Mouse (Mus musculus) liver, embryonic 13.5 days (tissue): ENCODE measurements around the gene Fyco1. TPM values are rescaled to one million over a fixed set of nuclear protein-coding genes. Genes with fewer than 3 reads are reported as not detected.

ENCODE experiments used
- ATAC-seq: fragments of 200-750 bp; cut with Nextera tagmentation; 2 replicates; pipeline ENCODE4 v1.8.0; 2017; ENCODE audit warnings: low read depth, mild to moderate bottlenecking, moderate number of reproducible peaks, moderate library complexity
- DNase-seq: peaks from one replicate; pipeline ENCODE4 v3.0.0; 2022
- H3K27ac ChIP-seq: fragments of 300-500 bp; sonication (generic); 2 replicates; pipeline ENCODE4 v1.5.1; 2015; ENCODE audit warnings: moderate library complexity, mild to moderate bottlenecking, inconsistent platforms
- H3K27me3 ChIP-seq: fragments of 300-500 bp; sonication (generic); 2 replicates; pipeline ENCODE4 v1.6.1; 2015; ENCODE audit warnings: mild to moderate bottlenecking, inconsistent platforms
- H3K36me3 ChIP-seq: fragments of 300-500 bp; sonication (generic); 2 replicates; pipeline ENCODE4 v1.6.1; 2015; ENCODE audit warnings: mild to moderate bottlenecking, inconsistent platforms
- H3K4me1 ChIP-seq: fragments of 300-500 bp; sonication (generic); replicated peaks from 2 replicates; pipeline ENCODE4 v1.6.1; 2015; ENCODE audit warnings: inconsistent platforms
- H3K4me2 ChIP-seq: fragments of 300-500 bp; sonication (generic); 2 replicates; pipeline ENCODE4 v1.6.1; 2015; ENCODE audit warnings: inconsistent platforms, mild to moderate bottlenecking, moderate library complexity
- H3K4me3 ChIP-seq: fragments of 300-500 bp; sonication (generic); replicated peaks from 2 replicates; pipeline ENCODE4 v1.5.1; 2015; ENCODE audit warnings: mild to moderate bottlenecking, inconsistent platforms
- H3K9ac ChIP-seq: fragments of 300-500 bp; sonication (generic); 2 replicates; pipeline ENCODE4 v1.6.1; 2015; ENCODE audit warnings: mild to moderate bottlenecking, inconsistent platforms
- H3K9me3 ChIP-seq: fragments of 300-500 bp; sonication (generic); replicated peaks from 2 replicates; pipeline ENCODE4 v1.6.1; 2016; ENCODE audit warnings: inconsistent platforms
- WGBS: fragments of 180-500 bp; shearing (Covaris S2); methylation state at CpG from one replicate; pipeline ENCODE4 v1.1.7; 2015; ENCODE audit not compliant: insufficient replicate concordance; 5-methylcytosine and 5-hydroxymethylcytosine counted together
- polyA plus RNA-seq: library from polyadenylated mRNA; unstranded; fragments of >200 nt; fragmentation: Nextera tagmentation; extraction: Ambion mirVana; gene quantifications from 2 replicates; pipeline ENCODE4 v1.2.1, GENCODE M21; 2015

The Fyco1 gene
- 3.4 and 3.8 TPM in 2 replicates for polyA plus RNA-seq

- H3K4me2 ChIP-seq: peak within 1 kb of the TSS; percentile 91
- peak; percentile 95 for ATAC-seq
- H3K9ac ChIP-seq: peak within 1 kb of the TSS; percentile 92
- H3K9me3 ChIP-seq: no peaks in the 10 kb centered on the region
- under 1% methylated on average over 47 of the region's 47 CpGs for WGBS
- H3K4me3 ChIP-seq: peak within 1 kb of the TSS; percentile 92
- no peaks in the 10 kb centered on the region for H3K36me3 ChIP-seq
- peak; percentile 95 for DNase-seq
- H3K4me1 ChIP-seq: peaks cover 38% of the 10 kb centered on the region
- peak within 1 kb of the TSS; percentile 89 for H3K27ac ChIP-seq
- no peaks in the 10 kb centered on the region for H3K27me3 ChIP-seq
These were observed at the start of gene Fyco1 for GRCm38 (mm10) chr9:123851713-123852448. TSS of gene Fyco1 (minus strand) at chr9:123851899.

- no peaks in the 10 kb centered on the region for H3K9me3 ChIP-seq
- H3K36me3 ChIP-seq: no peaks in the 10 kb centered on the region
- no peak overlapping the region for H3K4me3 ChIP-seq
- no peaks in the 10 kb centered on the region for H3K27me3 ChIP-seq
- 35% methylated on average over 4 of the region's 4 CpGs for WGBS
- no peak overlapping the region for H3K27ac ChIP-seq
- no peaks in the 10 kb centered on the region for H3K4me1 ChIP-seq
- ATAC-seq (no peak), DNase-seq (no peak)
- no peak overlapping the region for H3K9ac ChIP-seq
- no peak overlapping the region for H3K4me2 ChIP-seq
These were observed 20.4 kb upstream of the Fyco1 start for GRCm38 (mm10) chr9:123872049-123872448.

GRCm38 (mm10) chr9:123869167-123869784, 17.6 kb upstream of the Fyco1 start:
- no peaks in the 10 kb centered on the region for H3K4me1 ChIP-seq
- H3K36me3 ChIP-seq: no peaks in the 10 kb centered on the region
- no peak for DNase-seq
- no peak for ATAC-seq
- H3K27me3 ChIP-seq: no peaks in the 10 kb centered on the region
- WGBS: 35% methylated on average over 6 of the region's 6 CpGs
- no peaks in the 10 kb centered on the region for H3K9me3 ChIP-seq
- H3K27ac ChIP-seq: no peak overlapping the region
- H3K9ac ChIP-seq: no peak overlapping the region
- no peak overlapping the region for H3K4me3 ChIP-seq
- H3K4me2 ChIP-seq: no peak overlapping the region

- 55% methylated on average over 1 of the region's 1 CpGs for WGBS
- ATAC-seq (no peak), DNase-seq (no peak)
- Histone ChIP-seq H3K36me3 (no peaks in the 10 kb centered on the region), H3K27ac (no peak overlapping the region), H3K27me3 (no peaks in the 10 kb centered on the region), H3K9ac (no peak overlapping the region), H3K9me3 (no peaks in the 10 kb centered on the region), H3K4me3 (no peak overlapping the region), H3K4me2 (no peak overlapping the region), H3K4me1 (no peaks in the 10 kb centered on the region)
These were observed 11.9 kb upstream of the Fyco1 start for GRCm38 (mm10) chr9:123863641-123864040.

- WGBS: 62% methylated on average over 1 of the region's 1 CpGs
- Histone ChIP-seq H3K27ac (no peak overlapping the region), H3K4me2 (no peak overlapping the region), H3K27me3 (no peaks in the 10 kb centered on the region), H3K9ac (no peak overlapping the region), H3K4me3 (no peak overlapping the region), H3K9me3 (no peaks in the 10 kb centered on the region), H3K36me3 (no peaks in the 10 kb centered on the region), H3K4me1 (no peaks in the 10 kb centered on the region)
- ATAC-seq: no peak
- DNase-seq: no peak
These were observed 11.4 kb upstream of the Fyco1 start for GRCm38 (mm10) chr9:123862895-123863616.

GRCm38 (mm10) chr9:123861929-123862328, 10.2 kb upstream of the Fyco1 start, which contains the start of gene Xcr1:
TSS of gene Xcr1 (minus strand) at chr9:123862029.
- H3K4me3 ChIP-seq: no peak within 1 kb of the TSS
- no peak within 1 kb of the TSS for H3K27ac ChIP-seq
- H3K9me3 ChIP-seq: no peaks in the 10 kb centered on the region
- H3K9ac ChIP-seq: no peak within 1 kb of the TSS
- no peak for ATAC-seq
- H3K4me1 ChIP-seq: no peaks in the 10 kb centered on the region
- no peaks in the 10 kb centered on the region for H3K27me3 ChIP-seq
- no peak for DNase-seq
- no peaks in the 10 kb centered on the region for H3K36me3 ChIP-seq
- no peak within 1 kb of the TSS for H3K4me2 ChIP-seq
- 73% methylated on average over 9 of the region's 9 CpGs for WGBS

- Histone ChIP-seq H3K9ac (no peak overlapping the region), H3K27ac (no peak overlapping the region)
- WGBS: 69% methylated on average over 2 of the region's 2 CpGs
These were observed 5.1 kb upstream of the Fyco1 start for GRCm38 (mm10) chr9:123856836-123857235.

GRCm38 (mm10) chr9:123852449-123853390, 1.0 kb upstream of the Fyco1 start:
- ATAC-seq (no peak), DNase-seq (no peak)
- H3K27ac ChIP-seq: peak overlapping the region; percentile 60
- no peaks in the 10 kb centered on the region for H3K27me3 ChIP-seq
- H3K4me1 ChIP-seq: peaks cover 34% of the 10 kb centered on the region
- no peaks in the 10 kb centered on the region for H3K36me3 ChIP-seq
- H3K4me3 ChIP-seq: peak overlapping the region; percentile 49
- peak overlapping the region; percentile 56 for H3K9ac ChIP-seq
- H3K9me3 ChIP-seq: no peaks in the 10 kb centered on the region
- H3K4me2 ChIP-seq: peak overlapping the region; percentile 69
- WGBS: 39% methylated on average over 5 of the region's 5 CpGs

More at GRCm38 (mm10) chr9:123856836-123857235, 5.1 kb upstream of the Fyco1 start:
- DNase-seq (no peak), ATAC-seq (no peak)
- Histone ChIP-seq H3K36me3 (no peaks in the 10 kb centered on the region), H3K4me1 (peaks cover 3% of the 10 kb centered on the region; the same call in 1 of the 2 replicates), H3K27me3 (no peaks in the 10 kb centered on the region), H3K4me2 (no peak overlapping the region), H3K9me3 (no peaks in the 10 kb centered on the region), H3K4me3 (no peak overlapping the region)

- Histone ChIP-seq H3K9me3 (no peaks in the 10 kb centered on the region), H3K4me1 (peaks cover 45% of the 10 kb centered on the region), H3K4me2 (peak overlapping the region; percentile 91), H3K27me3 (no peaks in the 10 kb centered on the region), H3K27ac (peak overlapping the region; percentile 89), H3K36me3 (no peaks in the 10 kb centered on the region), H3K4me3 (peak overlapping the region; percentile 92), H3K9ac (peak overlapping the region; percentile 92)
- 0% methylated on average over 27 of the region's 27 CpGs for WGBS
- ATAC-seq (peak; percentile 59), DNase-seq (peak; percentile 65)
These were observed 512 bp downstream of the Fyco1 start for GRCm38 (mm10) chr9:123851062-123851712.

- ATAC-seq (no peak), DNase-seq (peak; percentile 29)
- Histone ChIP-seq H3K27ac (peak overlapping the region; percentile 89), H3K4me3 (peak overlapping the region; percentile 92), H3K4me2 (peak overlapping the region; percentile 91), H3K4me1 (peaks cover 50% of the 10 kb centered on the region), H3K9me3 (no peaks in the 10 kb centered on the region), H3K27me3 (no peaks in the 10 kb centered on the region), H3K36me3 (no peaks in the 10 kb centered on the region), H3K9ac (peak overlapping the region; percentile 92)
- 0% methylated on average over 2 of the region's 2 CpGs for WGBS
These were observed 1.0 kb downstream of the Fyco1 start for GRCm38 (mm10) chr9:123850705-123851061.
